Mouse (Mus musculus): ENCODE measurements around the gene Ube2z. TPM values are rescaled to one million over a fixed set of nuclear protein-coding genes. Genes with fewer than 3 reads are reported as not detected.
A peak's percentile ranks its signal among the peaks of the same experiment; 100 is the strongest.

Ube2z gene
- polyA plus RNA-seq, 1 experiment from 2014 or later = 43.2 TPM

DNA sequence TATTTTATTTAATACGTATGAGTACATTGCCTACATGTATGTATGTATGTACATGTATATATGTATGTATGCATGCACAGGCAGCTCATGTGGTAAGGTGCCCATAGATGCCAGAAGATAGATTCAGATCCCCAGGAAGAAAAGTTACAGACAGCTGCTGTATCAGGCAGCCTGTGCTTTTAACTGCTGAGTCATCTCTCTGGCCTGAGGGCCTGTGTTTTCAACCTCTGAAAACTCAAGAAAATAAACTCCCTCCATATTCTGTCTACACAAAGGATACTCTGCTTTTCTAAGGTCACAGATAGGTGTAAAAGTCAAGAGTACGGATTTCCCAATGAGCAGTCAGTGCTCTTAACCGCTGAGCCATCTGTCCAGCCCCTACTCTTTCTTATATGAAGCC lies 14.3 kb downstream of the Ube2z start:
- WGBS = 91% methylated on average over 3 of the region's 3 CpGs
- Histone ChIP-seq H3K4me1 (no peaks in the 10 kb centered on the region), H3K9ac (no peak overlapping the region), H3K27ac (no peak overlapping the region), H3K4me2 (no peak overlapping the region), H3K36me3 (peaks cover 86% of the 10 kb centered on the region), H3K9me3 (no peaks in the 10 kb centered on the region), H3K4me3 (no peak overlapping the region), H3K27me3 (no peaks in the 10 kb centered on the region)
- no peak for ATAC-seq (ENCODE audit: insufficient number of reproducible peaks, insufficient read depth, low FRiP score, low TSS enrichment, low read depth)

DNA sequence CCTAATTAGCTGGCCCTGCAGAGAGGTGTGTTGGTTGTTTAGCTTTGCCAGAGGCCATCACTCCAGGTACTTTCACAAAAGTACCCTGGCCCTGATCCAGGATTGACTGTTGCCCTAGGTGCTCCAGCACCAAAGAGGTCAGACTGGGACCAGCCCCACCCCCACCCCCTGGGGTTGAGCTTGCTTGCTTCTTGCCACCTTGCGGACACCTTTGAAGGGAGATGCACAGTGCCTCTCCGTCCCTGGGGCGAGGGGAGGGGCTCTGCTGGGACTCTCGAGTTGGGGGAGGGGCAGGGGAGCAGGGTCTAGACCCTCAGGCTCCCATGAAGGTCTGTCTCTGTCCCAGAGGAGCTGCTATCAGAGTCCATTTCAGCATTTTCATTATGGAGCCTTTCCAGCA lies 15.2 kb downstream of the Ube2z start:
- H3K27me3 ChIP-seq = no peaks in the 10 kb centered on the region
- H3K9me3 ChIP-seq = no peaks in the 10 kb centered on the region
- no peak overlapping the region for H3K4me3 ChIP-seq
- H3K36me3 ChIP-seq = peaks cover 84% of the 10 kb centered on the region
- no peak overlapping the region for H3K4me2 ChIP-seq
- no peak for ATAC-seq (ENCODE audit: insufficient number of reproducible peaks, insufficient read depth, low FRiP score, low TSS enrichment, low read depth)
- WGBS = 77% methylated on average over 4 of the region's 4 CpGs
- no peak overlapping the region for H3K9ac ChIP-seq
- H3K4me1 ChIP-seq = no peaks in the 10 kb centered on the region
- H3K27ac ChIP-seq = no peak overlapping the region

DNA sequence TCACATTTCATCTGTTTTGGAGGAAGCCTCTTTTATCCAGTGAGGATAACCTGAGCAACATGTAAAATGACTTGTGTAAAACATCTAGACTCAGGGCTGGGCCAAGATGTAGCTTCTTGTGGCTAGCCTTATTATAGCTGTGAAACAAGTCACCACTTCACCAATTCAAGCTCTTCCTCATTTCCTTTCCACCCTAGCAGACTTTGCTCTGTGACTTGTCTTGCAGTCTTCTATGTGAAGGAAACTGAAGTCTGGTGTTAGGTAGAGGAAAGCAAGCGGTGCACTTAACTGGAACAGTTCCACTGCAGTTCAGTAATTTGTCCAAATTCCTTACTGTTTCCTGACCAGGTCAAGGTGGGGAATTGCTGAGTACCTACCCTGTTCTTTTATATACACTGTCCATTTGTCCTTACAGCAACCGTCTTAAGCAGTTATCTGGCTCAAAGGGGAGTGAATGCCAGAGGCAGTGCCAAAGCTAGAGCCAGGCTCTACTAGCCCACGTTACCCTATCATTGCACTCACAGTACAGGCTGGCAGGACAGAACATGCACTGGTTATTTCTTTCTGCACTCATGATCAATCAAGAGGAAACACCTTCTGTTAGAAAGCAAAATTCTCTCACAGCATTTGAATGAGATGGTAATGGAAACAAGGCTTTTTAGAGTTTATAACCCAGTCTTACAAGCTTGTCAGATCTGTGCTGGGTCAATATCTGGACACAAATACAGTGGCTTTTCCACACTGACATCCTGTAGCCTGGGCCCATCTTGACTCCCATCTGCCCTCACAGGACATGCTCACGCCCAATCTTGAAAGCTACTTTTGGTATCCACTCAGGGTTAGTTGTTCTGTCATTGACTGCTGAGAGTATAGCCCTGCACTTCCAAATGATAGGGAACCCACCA lies 17.5 kb downstream of the Ube2z start:
- H3K27me3 ChIP-seq = no peaks in the 10 kb centered on the region
- no peaks in the 10 kb centered on the region for H3K4me1 ChIP-seq
- no peak for ATAC-seq (ENCODE audit: insufficient number of reproducible peaks, insufficient read depth, low FRiP score, low TSS enrichment, low read depth)
- no peak overlapping the region for H3K4me2 ChIP-seq
- H3K9ac ChIP-seq = no peak overlapping the region
- no peak overlapping the region for H3K27ac ChIP-seq
- no peak overlapping the region for H3K4me3 ChIP-seq
- WGBS = 86% methylated on average over 4 of the region's 4 CpGs
- peaks cover 68% of the 10 kb centered on the region for H3K36me3 ChIP-seq
- no peaks in the 10 kb centered on the region for H3K9me3 ChIP-seq

DNA sequence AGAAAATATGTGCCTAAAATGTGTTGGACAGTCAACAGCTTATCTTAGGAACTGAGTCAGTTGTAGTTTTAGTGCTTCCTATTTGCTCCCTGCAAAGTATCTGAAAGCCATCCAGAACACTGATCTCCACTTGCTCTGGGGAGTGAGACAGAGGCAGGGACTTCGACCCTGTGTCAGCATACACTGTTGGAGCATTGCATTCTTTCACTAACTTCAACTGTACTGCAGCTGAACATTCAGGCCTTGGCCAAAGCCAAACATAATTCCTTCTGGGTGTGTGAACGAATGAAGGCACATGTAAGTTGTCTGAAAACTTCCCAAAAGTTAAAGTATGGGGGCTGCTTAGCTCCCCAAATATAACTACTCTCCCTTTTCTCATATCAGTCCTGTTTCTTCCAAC lies 18.4 kb downstream of the Ube2z start:
- H3K27ac ChIP-seq = peak overlapping the region; percentile 44; the same call in 1 of the 2 replicates
- peaks cover 62% of the 10 kb centered on the region for H3K36me3 ChIP-seq
- no peak for ATAC-seq (ENCODE audit: insufficient number of reproducible peaks, insufficient read depth, low FRiP score, low TSS enrichment, low read depth)
- H3K4me2 ChIP-seq = no peak overlapping the region
- 86% methylated on average over 2 of the region's 2 CpGs for WGBS
- H3K4me1 ChIP-seq = no peaks in the 10 kb centered on the region
- no peak overlapping the region for H3K4me3 ChIP-seq
- no peaks in the 10 kb centered on the region for H3K27me3 ChIP-seq
- no peak overlapping the region for H3K9ac ChIP-seq
- no peaks in the 10 kb centered on the region for H3K9me3 ChIP-seq

DNA sequence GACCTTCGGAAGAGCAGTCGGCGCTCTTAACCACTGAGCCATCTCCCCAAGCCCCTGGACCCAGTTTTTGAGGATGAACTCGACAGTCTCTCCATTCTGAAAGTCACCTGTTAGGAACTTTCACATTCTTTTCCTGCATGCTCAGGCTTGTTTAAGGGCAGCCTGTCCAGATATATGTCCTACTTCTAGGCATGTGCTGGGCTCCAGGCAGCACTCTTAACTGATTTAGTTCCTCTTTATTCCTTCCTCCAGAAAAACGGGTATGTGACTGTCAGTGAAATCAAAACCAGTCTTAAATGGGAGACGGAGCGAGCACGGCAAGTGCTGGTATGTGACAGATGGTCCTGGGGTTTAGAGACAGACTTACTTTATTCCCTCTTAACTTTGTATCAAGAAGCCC lies 19.2 kb downstream of the Ube2z start:
- no peaks in the 10 kb centered on the region for H3K27me3 ChIP-seq
- no peaks in the 10 kb centered on the region for H3K4me1 ChIP-seq
- H3K9ac ChIP-seq = no peak overlapping the region
- no peaks in the 10 kb centered on the region for H3K9me3 ChIP-seq
- H3K27ac ChIP-seq = no peak overlapping the region
- peaks cover 59% of the 10 kb centered on the region for H3K36me3 ChIP-seq
- no peak overlapping the region for H3K4me3 ChIP-seq
- ATAC-seq (ENCODE audit: insufficient number of reproducible peaks, insufficient read depth, low FRiP score, low TSS enrichment, low read depth) = no peak
- WGBS = 62% methylated on average over 8 of the region's 8 CpGs
- H3K4me2 ChIP-seq = no peak overlapping the region

DNA sequence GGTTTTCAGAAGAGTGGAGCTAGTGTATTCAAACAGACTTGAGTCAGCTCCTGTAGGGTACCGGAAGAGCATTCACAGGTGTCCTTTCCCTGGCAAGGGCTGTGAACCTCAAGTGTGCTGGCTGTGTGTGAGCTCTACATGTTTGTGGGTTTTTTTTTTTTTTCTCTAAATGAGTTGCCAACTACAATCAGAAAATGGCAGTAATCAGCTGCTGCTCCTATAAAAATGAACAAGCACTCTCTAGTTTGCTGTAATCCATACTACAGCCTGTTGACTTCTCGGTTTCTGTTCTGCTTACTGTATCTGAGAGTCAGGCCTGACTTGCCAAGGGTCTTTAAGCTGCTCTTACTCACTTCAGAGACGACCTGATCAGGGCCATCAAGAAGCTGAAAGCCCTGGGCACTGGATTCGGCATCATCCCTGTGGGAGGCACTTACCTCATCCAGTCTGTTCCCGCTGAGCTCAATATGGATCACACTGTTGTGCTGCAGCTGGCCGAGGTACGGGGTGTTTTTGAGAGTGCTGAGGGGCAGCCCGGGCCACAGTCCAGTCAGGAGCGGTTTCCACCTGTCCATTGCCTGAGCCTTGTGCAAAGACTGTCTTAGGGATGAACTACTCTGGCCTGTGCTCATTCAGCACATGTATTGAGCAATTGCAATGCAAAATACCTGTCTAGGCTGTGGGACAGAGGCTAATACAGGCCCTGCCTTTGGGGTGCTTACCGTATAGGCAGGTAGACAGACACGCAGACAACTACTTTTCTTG lies 20.2 kb downstream of the Ube2z start:
- Histone ChIP-seq H3K27ac (no peak overlapping the region), H3K4me3 (no peak overlapping the region), H3K9ac (no peak overlapping the region), H3K27me3 (no peaks in the 10 kb centered on the region), H3K9me3 (no peaks in the 10 kb centered on the region), H3K4me1 (no peaks in the 10 kb centered on the region), H3K36me3 (peaks cover 52% of the 10 kb centered on the region), H3K4me2 (no peak overlapping the region)
- no peak for ATAC-seq (ENCODE audit: insufficient number of reproducible peaks, insufficient read depth, low FRiP score, low TSS enrichment, low read depth)
- 87% methylated on average over 11 of the region's 11 CpGs for WGBS

DNA sequence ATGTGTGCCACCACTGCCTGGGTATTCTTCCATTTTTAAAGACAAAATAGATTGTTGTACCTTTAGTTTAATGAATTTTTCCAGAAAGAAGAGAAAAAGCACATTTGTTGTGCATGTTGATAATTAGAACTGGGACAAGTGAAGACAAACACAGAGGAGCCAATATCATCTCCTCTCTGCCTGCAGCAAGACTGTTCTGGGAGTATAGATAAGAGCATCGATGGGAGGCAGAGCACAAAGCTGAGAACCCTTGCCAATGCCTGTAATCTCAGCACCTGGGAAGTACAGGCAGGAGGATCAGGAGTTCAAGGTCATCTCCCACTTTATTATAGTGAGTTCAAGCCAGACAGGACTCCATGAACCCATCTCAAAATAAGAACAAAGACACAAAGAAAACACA lies 26.6 kb downstream of the Ube2z start:
- no peak for ATAC-seq (ENCODE audit: insufficient number of reproducible peaks, insufficient read depth, low FRiP score, low TSS enrichment, low read depth)
- Histone ChIP-seq H3K27ac (no peak overlapping the region), H3K4me3 (no peak overlapping the region), H3K9ac (no peak overlapping the region), H3K27me3 (no peaks in the 10 kb centered on the region), H3K4me2 (no peak overlapping the region), H3K36me3 (peaks cover 36% of the 10 kb centered on the region), H3K4me1 (peaks cover 13% of the 10 kb centered on the region), H3K9me3 (no peaks in the 10 kb centered on the region)
- 85% methylated on average over 1 of the region's 1 CpGs for WGBS

DNA sequence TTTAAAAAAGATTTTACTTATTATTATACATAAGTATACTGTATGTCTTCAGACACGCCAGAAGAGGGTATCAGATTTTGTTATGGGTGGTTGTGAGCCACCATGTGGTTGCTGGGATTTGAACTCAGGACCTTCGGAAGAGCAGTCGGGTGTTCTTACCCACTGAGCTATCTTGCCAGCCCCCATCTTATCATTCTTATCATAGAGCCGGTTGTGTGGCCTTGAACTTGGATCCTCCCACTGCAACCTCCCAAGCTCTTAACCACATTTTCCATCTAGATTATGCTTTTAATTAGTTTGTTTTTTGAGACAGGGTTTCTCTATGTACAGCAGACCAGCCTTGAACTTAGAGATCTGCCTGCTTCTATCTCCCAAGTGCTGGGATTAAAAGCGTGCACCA lies 27.7 kb downstream of the Ube2z start:
- H3K4me2 ChIP-seq = no peak overlapping the region
- H3K4me1 ChIP-seq = peaks cover 13% of the 10 kb centered on the region
- no peak overlapping the region for H3K4me3 ChIP-seq
- peaks cover 36% of the 10 kb centered on the region for H3K36me3 ChIP-seq
- 83% methylated on average over 5 of the region's 5 CpGs for WGBS
- no peaks in the 10 kb centered on the region for H3K27me3 ChIP-seq
- H3K27ac ChIP-seq = no peak overlapping the region
- ATAC-seq (ENCODE audit: insufficient number of reproducible peaks, insufficient read depth, low FRiP score, low TSS enrichment, low read depth) = no peak
- no peaks in the 10 kb centered on the region for H3K9me3 ChIP-seq
- no peak overlapping the region for H3K9ac ChIP-seq

DNA sequence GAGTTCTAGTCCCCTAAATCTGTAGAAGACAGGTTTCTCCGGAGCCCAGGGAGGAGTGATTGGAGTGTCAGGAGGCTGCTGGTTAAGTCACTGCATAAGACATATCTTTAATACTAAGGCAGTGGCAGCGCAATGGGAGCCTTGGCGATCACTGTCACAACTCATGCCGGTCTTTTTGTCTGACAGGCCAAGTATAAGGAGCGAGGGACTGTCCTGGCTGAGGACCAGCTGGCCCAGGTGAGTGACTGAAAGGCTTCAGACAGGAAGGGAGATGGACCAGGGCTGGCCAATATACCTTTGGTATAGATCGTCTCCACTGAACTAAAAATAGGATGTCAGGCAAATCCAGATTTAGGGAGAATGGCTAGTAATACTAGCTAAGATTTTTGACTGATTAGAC lies 30.1 kb downstream of the Ube2z start:
- Histone ChIP-seq H3K9ac (peak overlapping the region; percentile 89), H3K4me1 (peaks cover 13% of the 10 kb centered on the region), H3K27me3 (0 out of 2 replicates have a peak, but pooled peaks cover 1% of the 10 kb centered on the region), H3K4me3 (peak overlapping the region; percentile 90), H3K9me3 (no peaks in the 10 kb centered on the region), H3K4me2 (peak overlapping the region; percentile 94), H3K27ac (peak overlapping the region; percentile 30; the same call in 1 of the 2 replicates), H3K36me3 (peaks cover 24% of the 10 kb centered on the region)
- 7% methylated on average over 6 of the region's 6 CpGs for WGBS
- no peak for ATAC-seq (ENCODE audit: insufficient number of reproducible peaks, insufficient read depth, low FRiP score, low TSS enrichment, low read depth)

DNA sequence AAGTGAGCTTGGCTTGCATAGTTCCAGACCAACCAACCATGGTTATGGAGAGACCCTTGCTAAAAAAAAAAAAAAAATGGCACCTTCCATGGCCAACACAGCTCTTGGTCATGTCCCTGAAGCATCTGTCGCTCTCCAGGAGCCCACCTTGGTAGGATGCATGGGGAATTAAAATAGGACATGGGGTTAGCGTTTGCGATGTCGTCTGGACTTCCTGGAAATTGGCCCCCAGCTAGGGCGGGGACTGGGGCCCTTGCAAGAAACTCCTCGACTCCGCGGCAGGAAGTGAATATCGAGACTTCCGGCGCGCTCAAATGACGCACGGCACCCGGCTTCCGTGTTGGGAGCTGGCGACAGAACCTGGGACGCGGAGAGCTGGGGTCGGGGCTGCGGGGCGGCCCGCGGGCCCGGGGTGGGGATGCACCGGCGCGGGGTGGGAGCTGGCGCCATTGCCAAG lies 30.6 kb downstream of the Ube2z start, which contains the start of gene Snf8:
Gene Snf8, plus strand, starts transcription at position 290 of the 457 bp plus-strand sequence.
- H3K4me3 ChIP-seq = peak within 1 kb of the TSS; percentile 90
- H3K36me3 ChIP-seq = peaks cover 24% of the 10 kb centered on the region
- ATAC-seq (ENCODE audit: insufficient number of reproducible peaks, insufficient read depth, low FRiP score, low TSS enrichment, low read depth) = peak; percentile 37; the same call in 1 of the 2 replicates
- H3K27me3 ChIP-seq = 0 out of 2 replicates have a peak, but pooled peaks cover 6% of the 10 kb centered on the region
- H3K27ac ChIP-seq = peak within 1 kb of the TSS; percentile 30; the same call in 1 of the 2 replicates
- H3K4me2 ChIP-seq = peak within 1 kb of the TSS; percentile 94
- under 1% methylated on average over 29 of the region's 29 CpGs for WGBS
- no peaks in the 10 kb centered on the region for H3K9me3 ChIP-seq
- H3K9ac ChIP-seq = peak within 1 kb of the TSS; percentile 89
- H3K4me1 ChIP-seq = peaks cover 13% of the 10 kb centered on the region

DNA sequence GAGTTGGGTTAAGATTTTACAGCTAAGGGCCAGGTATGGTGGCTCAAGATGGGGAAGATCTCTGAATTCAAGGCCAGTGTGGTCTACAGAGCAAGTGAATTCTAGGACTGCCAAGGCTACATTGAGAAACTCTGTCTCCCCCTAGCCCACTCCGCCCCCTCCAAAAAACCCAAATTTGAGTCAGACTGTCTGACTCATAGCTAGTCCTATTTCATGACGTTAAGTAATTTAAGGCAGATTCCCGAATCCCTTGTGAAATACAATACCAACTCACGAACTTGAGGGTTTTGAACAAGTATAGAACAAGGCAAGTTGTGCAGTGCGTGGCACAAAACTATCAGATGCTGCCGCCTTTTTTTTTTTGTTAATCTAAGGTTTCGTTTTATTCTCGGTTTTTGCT lies 31.1 kb downstream of the Ube2z start:
- no peak for ATAC-seq (ENCODE audit: insufficient number of reproducible peaks, insufficient read depth, low FRiP score, low TSS enrichment, low read depth)
- peak overlapping the region; percentile 89 for H3K9ac ChIP-seq
- H3K9me3 ChIP-seq = no peaks in the 10 kb centered on the region
- peak overlapping the region; percentile 30; the same call in 1 of the 2 replicates for H3K27ac ChIP-seq
- H3K4me3 ChIP-seq = peak overlapping the region; percentile 90
- peak overlapping the region; percentile 94 for H3K4me2 ChIP-seq
- H3K36me3 ChIP-seq = peaks cover 20% of the 10 kb centered on the region
- H3K4me1 ChIP-seq = peaks cover 13% of the 10 kb centered on the region
- 39% methylated on average over 8 of the region's 8 CpGs for WGBS
- 0 out of 2 replicates have a peak, but pooled peaks cover 11% of the 10 kb centered on the region for H3K27me3 ChIP-seq
